Mouse (Mus musculus) embryonic fibroblast, embryonic 13.5 days (primary cell): ENCODE measurements around the gene Arhgap29.

ENCODE experiments used
- CTCF ChIP-seq: IDR thresholded peaks from 2 replicates; pipeline ENCODE4 v1.5.1; 2011; ENCODE audit warnings: mild to moderate bottlenecking, control low read depth, low read length, moderate library complexity, borderline replicate concordance; ENCODE audit not compliant: insufficient read depth
- POLR2A ChIP-seq: IDR thresholded peaks from 2 replicates; pipeline ENCODE4 v1.6.1; 2011; ENCODE audit warnings: low read depth, mild to moderate bottlenecking, control low read depth, low read length, moderate library complexity

DNA sequence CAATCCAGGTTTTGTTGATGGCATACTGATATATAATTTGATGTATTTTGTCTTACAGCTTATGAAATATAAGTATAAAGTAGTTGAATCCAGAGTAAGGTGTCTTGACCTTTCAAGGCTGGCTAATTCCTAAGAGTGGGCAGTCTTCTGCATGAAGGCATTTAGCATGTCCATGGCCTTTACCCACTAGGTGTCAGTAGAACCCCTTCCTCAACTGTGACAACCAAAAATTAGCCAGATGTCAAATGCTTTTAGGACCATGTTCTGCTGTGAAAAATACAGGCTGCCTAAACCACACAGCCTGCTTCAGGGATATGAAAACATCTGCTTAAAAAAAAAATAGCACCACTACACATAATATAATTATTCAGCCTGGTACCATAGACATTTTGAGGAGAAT lies 11.8 kb downstream of the Arhgap29 start:
- TF ChIP-seq CTCF: no peak
- no peak for TF ChIP-seq POLR2A
